Mouse (Mus musculus) heart, postnatal 0 days (tissue): ENCODE measurements around the gene Dnah9. TPM values are rescaled to one million over a fixed set of nuclear protein-coding genes. Genes with fewer than 3 reads are reported as not detected.
A peak's percentile ranks its signal among the peaks of the same experiment; 100 is the strongest.

ENCODE experiments used
- ATAC-seq: fragments of 200-750 bp; cut with Nextera tagmentation; 2 replicates; pipeline ENCODE4 v1.8.0; 2017; ENCODE audit warnings: low read depth, moderate number of reproducible peaks, moderate library complexity; ENCODE audit not compliant: insufficient read depth
- DNase-seq: peaks from one replicate; pipeline ENCODE4 v3.0.0-alpha.2; 2016; ENCODE audit warnings: low spot score
- H3K27ac ChIP-seq: fragments of 300-500 bp; sonication (generic); 2 replicates; pipeline ENCODE4 v1.5.1; 2014; ENCODE audit warnings: low read depth, mild to moderate bottlenecking
- H3K27me3 ChIP-seq: fragments of 300-500 bp; sonication (generic); 2 replicates; pipeline ENCODE4 v1.6.1; 2014; ENCODE audit warnings: low read length, mixed read lengths; ENCODE audit not compliant: control insufficient read depth, insufficient read depth
- H3K36me3 ChIP-seq: fragments of 300-500 bp; sonication (generic); replicated peaks from 2 replicates; pipeline ENCODE4 v1.6.1; 2014; ENCODE audit warnings: low read length, mixed read lengths; ENCODE audit not compliant: control insufficient read depth, insufficient read depth
- H3K4me1 ChIP-seq: fragments of 300-500 bp; sonication (generic); 2 replicates; pipeline ENCODE4 v1.6.1; 2014; ENCODE audit warnings: antibody characterized with exemption; ENCODE audit not compliant: control insufficient read depth, insufficient read depth
- H3K4me2 ChIP-seq: fragments of 300-500 bp; sonication (generic); 2 replicates; pipeline ENCODE4 v1.6.1; 2014; ENCODE audit warnings: low read depth, mild to moderate bottlenecking, low read length, moderate library complexity
- H3K4me3 ChIP-seq: fragments of 300-500 bp; sonication (generic); 2 replicates; pipeline ENCODE4 v1.5.1; 2014; ENCODE audit warnings: low read depth, low read length
- H3K9ac ChIP-seq: fragments of 300-500 bp; sonication (generic); replicated peaks from 2 replicates; pipeline ENCODE4 v1.6.1; 2014; ENCODE audit warnings: low read depth, low read length, mixed read lengths
- H3K9me3 ChIP-seq: fragments of 300-500 bp; sonication (generic); replicated peaks from 2 replicates; pipeline ENCODE4 v1.6.1; 2016; ENCODE audit warnings: low read length; ENCODE audit not compliant: control insufficient read depth
- CTCF ChIP-seq: IDR thresholded peaks from 2 replicates; pipeline ENCODE4 v1.5.1; 2016; ENCODE audit warnings: antibody characterized with exemption, control low read depth, low read depth
- EP300 ChIP-seq: IDR thresholded peaks from 2 replicates; pipeline ENCODE4 v1.6.1; 2016; ENCODE audit warnings: antibody characterized with exemption, low read depth
- WGBS: fragments of 180-500 bp; shearing (Covaris S2); extraction: QIAGEN DNeasy Blood & Tissue Kit; methylation state at CpG from one replicate; pipeline ENCODE4 v1.1.7; 2014; 5-methylcytosine and 5-hydroxymethylcytosine counted together
- polyA plus RNA-seq: library from polyadenylated mRNA; unstranded; fragments of >200 nt; fragmentation: Nextera tagmentation; extraction: Ambion mirVana; gene quantifications from 2 replicates; pipeline ENCODE4 v1.2.1, GENCODE M21; 2015
- total RNA-seq: library from RNA; depleted of rRNA; stranded (reverse); fragments of >200 nt; gene quantifications from 2 replicates; pipeline ENCODE4 v1.2.3, GENCODE M21; 2014; ENCODE audit warnings: low replicate concordance

Dnah9 gene
- total and polyA plus RNA-seq, 2 experiments from 2014 or later: 1.0 TPM; not detected in 1

DNA sequence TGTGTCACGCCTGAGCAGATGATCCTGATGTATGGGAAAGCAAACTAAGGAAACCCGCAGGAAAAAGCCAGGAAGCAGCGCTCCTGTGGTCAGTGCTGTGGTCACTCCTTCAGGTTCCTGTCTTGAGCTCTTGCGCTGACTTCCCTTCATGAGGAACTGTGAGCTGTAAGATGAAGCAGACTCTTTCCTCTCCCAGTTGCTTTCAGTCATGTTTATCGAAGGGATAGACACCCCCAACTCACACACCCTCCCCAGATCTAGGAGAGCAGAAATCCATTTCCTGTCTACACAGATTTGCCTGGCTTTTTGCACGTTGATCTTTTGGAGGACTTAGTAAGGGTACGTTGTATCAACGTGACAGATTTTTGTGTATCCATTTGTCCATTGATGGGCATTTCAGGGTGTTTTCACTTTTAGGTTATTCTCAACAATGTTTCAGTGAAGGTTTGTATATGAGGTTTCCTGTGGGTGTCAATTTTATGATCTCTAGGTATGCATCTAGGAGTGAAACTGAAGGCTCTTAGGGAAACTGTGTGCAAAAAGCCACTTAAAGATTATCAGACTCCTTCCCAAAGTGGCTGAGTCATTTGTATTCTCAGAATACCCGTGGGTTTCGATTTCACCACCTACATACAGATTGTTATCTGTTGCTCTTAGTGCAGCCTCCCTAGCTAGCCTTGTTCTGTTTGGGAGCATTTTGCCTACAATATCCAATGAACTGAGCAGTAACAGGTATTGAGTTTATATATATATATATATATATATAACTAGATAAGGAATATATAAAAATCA, 373.7 kb downstream of the Dnah9 start:
- no peak for DNase-seq
- Histone ChIP-seq H3K27me3 (no peaks in the 10 kb centered on the region), H3K36me3 (no peaks in the 10 kb centered on the region), H3K4me1 (no peaks in the 10 kb centered on the region), H3K4me3 (no peak overlapping the region), H3K9me3 (no peaks in the 10 kb centered on the region), H3K9ac (no peak overlapping the region), H3K4me2 (peak overlapping the region; percentile 18; the same call in 1 of the 2 replicates), H3K27ac (no peak overlapping the region)
- 46% methylated on average over 10 of the region's 10 CpGs for WGBS
- TF ChIP-seq CTCF (no peak), EP300 (no peak)
- ATAC-seq: no peak

- WGBS: under 1% methylated on average over 36 of the region's 36 CpGs
- peak within 1 kb of the TSS; percentile 93 for H3K4me3 ChIP-seq
Measured at GRCm38 (mm10) chr11:65788154-65788553, 380.2 kb downstream of the Dnah9 start, which contains the start of gene Map2k4. Gene Map2k4, minus strand, starts transcription at chr11:65788297.

DNA sequence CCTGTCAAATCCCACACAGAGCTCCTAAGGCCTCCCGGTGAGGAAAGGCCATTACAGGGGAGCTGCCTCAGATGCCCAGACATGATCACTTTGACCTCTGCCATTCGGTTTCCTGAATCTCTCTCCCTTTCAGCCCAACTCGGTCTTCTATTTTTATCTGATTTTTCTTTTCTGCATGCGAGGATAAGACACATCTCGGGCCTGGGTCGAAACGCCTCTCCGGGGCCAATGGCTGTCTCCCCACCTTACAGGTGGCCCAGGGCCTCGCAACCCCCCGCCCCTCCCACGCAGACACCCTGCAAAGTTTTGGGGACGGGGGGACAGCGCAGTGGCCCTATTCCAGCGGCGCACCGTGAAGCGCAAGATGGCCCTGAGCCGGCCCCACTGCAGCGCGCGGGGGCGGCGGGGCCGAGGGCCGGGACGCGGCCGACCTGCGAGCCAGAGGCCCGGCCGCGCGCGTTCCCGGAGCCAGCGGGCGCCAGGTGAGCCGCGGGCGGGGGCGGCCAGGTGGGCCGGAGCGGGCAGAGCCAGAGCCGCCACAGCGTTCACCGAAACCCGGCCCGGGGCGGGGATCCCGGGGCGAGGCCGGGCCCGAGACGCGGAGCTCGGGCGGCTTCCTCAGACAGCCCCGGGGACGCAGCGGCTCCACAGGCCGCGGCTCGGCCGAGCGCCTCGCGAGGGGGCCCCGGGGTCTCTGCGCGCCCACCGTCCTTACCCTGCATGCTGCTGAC, 380.8 kb downstream of the Dnah9 start:
- Histone ChIP-seq H3K27ac (peak overlapping the region; percentile 88), H3K9ac (peak overlapping the region; percentile 99), H3K4me2 (peak overlapping the region; percentile 70), H3K27me3 (no peaks in the 10 kb centered on the region), H3K36me3 (no peaks in the 10 kb centered on the region), H3K4me3 (peak overlapping the region; percentile 93), H3K4me1 (peaks cover 10% of the 10 kb centered on the region), H3K9me3 (no peaks in the 10 kb centered on the region)
- 0% methylated on average over 57 of the region's 71 CpGs for WGBS
- ATAC-seq (peak; percentile 76), DNase-seq (peak; percentile 23)
- no peak for TF ChIP-seq CTCF
- no peak for TF ChIP-seq EP300

More at GRCm38 (mm10) chr11:65788154-65788553, 380.2 kb downstream of the Dnah9 start, which contains the start of gene Map2k4:
- TF ChIP-seq EP300: no peak
- no peak for TF ChIP-seq CTCF
- peak within 1 kb of the TSS; percentile 70 for H3K4me2 ChIP-seq
- H3K27me3 ChIP-seq: no peaks in the 10 kb centered on the region
- H3K27ac ChIP-seq: peak within 1 kb of the TSS; percentile 88
- peak; percentile 88 for DNase-seq
- ATAC-seq: peak; percentile 100
- no peaks in the 10 kb centered on the region for H3K9me3 ChIP-seq
- peaks cover 10% of the 10 kb centered on the region for H3K4me1 ChIP-seq
- H3K36me3 ChIP-seq: no peaks in the 10 kb centered on the region
- H3K9ac ChIP-seq: peak within 1 kb of the TSS; percentile 99

DNA sequence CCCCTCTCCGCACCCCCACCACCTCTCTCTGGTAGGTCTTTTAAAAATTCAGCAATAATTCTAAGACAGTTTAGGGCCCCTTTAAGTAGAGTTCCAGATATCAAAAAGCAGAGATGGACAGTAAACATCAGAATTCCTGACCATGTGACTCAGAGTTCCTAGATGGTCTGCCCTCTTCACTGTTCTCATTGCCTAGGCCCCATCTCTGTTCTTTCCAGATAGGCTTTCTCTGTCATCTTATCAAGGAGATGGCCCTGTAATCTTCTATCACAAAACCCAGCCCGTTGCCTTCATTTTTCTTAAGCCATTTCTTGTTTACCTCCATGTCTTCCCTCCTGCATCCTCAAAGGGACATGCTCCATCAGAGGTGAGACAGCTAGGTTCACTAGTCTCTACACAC, 382.2 kb downstream of the Dnah9 start:
- H3K27ac ChIP-seq: no peak overlapping the region
- H3K27me3 ChIP-seq: no peaks in the 10 kb centered on the region
- H3K9ac ChIP-seq: no peak overlapping the region
- 73% methylated on average over 2 of the region's 2 CpGs for WGBS
- no peak for DNase-seq
- H3K4me1 ChIP-seq: peaks cover 10% of the 10 kb centered on the region
- no peak overlapping the region for H3K4me2 ChIP-seq
- 0 out of 2 replicates have a peak overlapping the region, but pooled peaks have one; percentile 93 for H3K4me3 ChIP-seq
- H3K9me3 ChIP-seq: no peaks in the 10 kb centered on the region
- no peak for TF ChIP-seq EP300
- TF ChIP-seq CTCF: no peak
- ATAC-seq: no peak
- no peaks in the 10 kb centered on the region for H3K36me3 ChIP-seq

DNA sequence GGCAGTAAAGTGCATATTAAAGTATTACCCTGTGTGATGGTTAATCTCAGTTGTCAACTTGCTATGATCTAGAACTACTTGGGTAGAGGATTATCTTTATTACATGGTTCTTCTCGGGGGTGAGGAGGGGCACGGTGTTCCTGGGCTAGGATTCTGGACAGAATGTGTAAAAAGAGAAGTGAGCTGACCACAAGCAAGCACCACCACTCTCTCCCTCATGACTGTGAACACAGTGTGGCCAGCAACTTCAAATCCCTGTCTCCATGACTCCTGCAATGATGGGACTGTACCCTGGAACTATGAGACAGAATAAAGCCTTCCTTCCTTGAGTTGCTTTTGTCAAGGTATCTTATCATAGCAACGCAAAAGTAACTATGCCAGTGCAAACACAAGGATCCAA, 386.8 kb downstream of the Dnah9 start:
- no peaks in the 10 kb centered on the region for H3K27me3 ChIP-seq
- no peaks in the 10 kb centered on the region for H3K9me3 ChIP-seq
- 76% methylated on average over 3 of the region's 3 CpGs for WGBS
- ATAC-seq (no peak), DNase-seq (no peak)
- H3K4me3 ChIP-seq: no peak overlapping the region
- no peak overlapping the region for H3K9ac ChIP-seq
- H3K27ac ChIP-seq: no peak overlapping the region
- H3K4me2 ChIP-seq: no peak overlapping the region
- peaks cover 5% of the 10 kb centered on the region; the same call in 1 of the 2 replicates for H3K36me3 ChIP-seq
- TF ChIP-seq CTCF: no peak
- TF ChIP-seq EP300: no peak
- peaks cover 30% of the 10 kb centered on the region for H3K4me1 ChIP-seq
